Mouse (Mus musculus): Measurements from ENCODE around the gene Zfp108. TPM values are rescaled to one million over a fixed set of nuclear protein-coding genes. Genes with fewer than 3 reads are reported as not detected.

Zfp108 gene
- polyA plus RNA-seq, 1 experiment from 2014 or later: 0.51 TPM

DNA sequence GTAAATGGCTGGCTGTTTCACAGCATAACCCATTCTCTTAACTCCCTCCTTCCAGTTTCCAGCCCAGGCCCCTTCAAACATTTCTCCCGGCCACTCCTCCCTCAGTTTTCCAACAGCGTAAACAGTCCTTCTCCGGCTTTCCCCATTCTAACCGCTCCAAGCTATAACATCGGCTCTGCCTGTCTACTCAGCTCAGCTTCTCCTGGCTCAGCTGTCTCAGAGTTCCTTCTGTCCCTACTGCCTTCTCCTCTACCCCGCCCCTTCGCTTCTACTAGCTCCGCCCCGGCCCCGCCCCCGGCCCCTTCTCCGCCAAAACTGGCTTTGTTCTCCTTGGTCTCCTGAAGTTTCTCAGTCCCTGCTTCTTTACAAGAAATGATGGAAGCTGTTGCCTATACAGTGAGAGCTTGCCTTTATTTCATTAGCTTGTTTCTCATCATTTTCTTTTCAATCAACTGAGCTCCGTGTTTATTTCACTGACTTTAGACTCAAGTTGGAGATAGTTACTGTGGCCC is 46.2 kb downstream of the Zfp108 start, which contains the start of gene Zfp61:
Gene Zfp61 (minus strand): TSS at position 462 of the 512 bp plus-strand sequence.
- Histone ChIP-seq H3K27ac (ENCODE audit: low read length) (no peak within 1 kb of the TSS), H3K9me3 (replicated peaks; ENCODE audit: control insufficient read depth, low read length) (no peaks in the 10 kb centered on the region)
- WGBS (ENCODE audit: insufficient replicate concordance): 4% methylated on average over 13 of the region's 13 CpGs

More for the DNA sequence above, 46.2 kb downstream of the Zfp108 start, which contains the start of gene Zfp61:
- H3K27me3 ChIP-seq (ENCODE audit: control insufficient read depth, insufficient read depth, low read depth, low read length): no peaks in the 10 kb centered on the region
- peak; percentile 75 for ATAC-seq (ENCODE audit: low read depth)
- peak within 1 kb of the TSS; percentile 55 for H3K9ac ChIP-seq (ENCODE audit: low read depth, low read length)
- H3K4me1 ChIP-seq (ENCODE audit: control insufficient read depth, low read depth, low read length): peaks cover 12% of the 10 kb centered on the region
- peak within 1 kb of the TSS; percentile 94 for H3K4me2 ChIP-seq (ENCODE audit: low read depth, low read length)
- H3K4me3 ChIP-seq (ENCODE audit: low read depth, low read length): peak within 1 kb of the TSS; percentile 74
- H3K36me3 ChIP-seq (ENCODE audit: control insufficient read depth, insufficient read depth): no peaks in the 10 kb centered on the region

Other genes starting within 250 kb of the Zfp108 start
- not detected in 2 replicates for gene Vmn1r183, start 201.5 kb upstream of the Zfp108 start, polyA plus RNA-seq (2015; fragmentation: Nextera tagmentation; extraction: Ambion mirVana)
- 8.6 and 9.2 TPM in 2 replicates for gene Zfp180, start 172.9 kb upstream of the Zfp108 start, polyA plus RNA-seq (2015; fragmentation: Nextera tagmentation; extraction: Ambion mirVana)
- 0.57 and 0.58 TPM in 2 replicates for gene Zfp112, start 142.5 kb upstream of the Zfp108 start, polyA plus RNA-seq (2015; fragmentation: Nextera tagmentation; extraction: Ambion mirVana)
- 3.0 and 3.3 TPM in 2 replicates for gene Zfp235, start 120.6 kb upstream of the Zfp108 start, polyA plus RNA-seq (2015; fragmentation: Nextera tagmentation; extraction: Ambion mirVana)
- 0.44 TPM in 2 replicates for gene Zfp114, start 79.7 kb upstream of the Zfp108 start, polyA plus RNA-seq (2015; fragmentation: Nextera tagmentation; extraction: Ambion mirVana)
- gene Zfp111, start 43.4 kb upstream of the Zfp108 start, polyA plus RNA-seq (2015; fragmentation: Nextera tagmentation; extraction: Ambion mirVana): 1.2 and 1.9 TPM in 2 replicates
- 1.1 and 1.2 TPM in 2 replicates for gene Zfp109, start 17.2 kb upstream of the Zfp108 start, polyA plus RNA-seq (2015; fragmentation: Nextera tagmentation; extraction: Ambion mirVana)
- 1.1 and 1.3 TPM in 2 replicates for gene Zfp93, start 15.6 kb downstream of the Zfp108 start, polyA plus RNA-seq (2015; fragmentation: Nextera tagmentation; extraction: Ambion mirVana)
- gene Zfp61, start 46.4 kb downstream of the Zfp108 start, polyA plus RNA-seq (2015; fragmentation: Nextera tagmentation; extraction: Ambion mirVana): 2.3 and 2.7 TPM in 2 replicates
- gene Zfp94, start 61.9 kb downstream of the Zfp108 start, polyA plus RNA-seq (2015; fragmentation: Nextera tagmentation; extraction: Ambion mirVana): 1.8 and 2.3 TPM in 2 replicates
- gene Tescl, start 79.1 kb downstream of the Zfp108 start, polyA plus RNA-seq (2015; fragmentation: Nextera tagmentation; extraction: Ambion mirVana): not detected in 2 replicates
- gene Lypd5, start 94.4 kb downstream of the Zfp108 start, polyA plus RNA-seq (2015; fragmentation: Nextera tagmentation; extraction: Ambion mirVana): not detected in 2 replicates
- 91.9 and 93.4 TPM in 2 replicates for gene Kcnn4, start 115.5 kb downstream of the Zfp108 start, polyA plus RNA-seq (2015; fragmentation: Nextera tagmentation; extraction: Ambion mirVana)
- 12.8 and 14.3 TPM in 2 replicates for gene Smg9, start 144.8 kb downstream of the Zfp108 start, polyA plus RNA-seq (2015; fragmentation: Nextera tagmentation; extraction: Ambion mirVana)
- not detected in 2 replicates for gene Irgc1, start 197.5 kb downstream of the Zfp108 start, polyA plus RNA-seq (2015; fragmentation: Nextera tagmentation; extraction: Ambion mirVana)
- gene Plaur, start 207.7 kb downstream of the Zfp108 start, polyA plus RNA-seq (2015; fragmentation: Nextera tagmentation; extraction: Ambion mirVana): 5.9 and 6.6 TPM in 2 replicates
- 0.24 TPM in 1 of 2 replicates, not detected in the other for gene Cadm4, start 227.2 kb downstream of the Zfp108 start, polyA plus RNA-seq (2015; fragmentation: Nextera tagmentation; extraction: Ambion mirVana)

All from liver, embryonic 16.5 days (tissue).